Mouse (Mus musculus): ENCODE measurements around the gene Zfr2. TPM values are rescaled to one million over a fixed set of nuclear protein-coding genes. Genes with fewer than 3 reads are reported as not detected.

Gene Zfr2
- 4.0 and 8.6 TPM in 2 replicates for polyA plus RNA-seq (2012; ENCODE audit: low replicate concordance)

GRCm38 (mm10) chr10:81232580-81233225 is at the start of gene Zfr2:
TSS of gene Zfr2 (plus strand) at chr10:81233155.

GRCm38 (mm10) chr10:81183805-81184204 is 49.1 kb upstream of the Zfr2 start, which contains the start of gene 4930442H23Rik:
TSS of gene 4930442H23Rik (minus strand) at chr10:81183849.

GRCm38 (mm10) chr10:81201807-81202758 is 30.9 kb upstream of the Zfr2 start, which contains the start of gene Nmrk2:
TSS of gene Nmrk2 (minus strand) at chr10:81202051.

GRCm38 (mm10) chr10:81230438-81231332 is 2.3 kb upstream of the Zfr2 start, which contains the start of gene Atcay:
TSS of gene Atcay (minus strand) at chr10:81230833.

GRCm38 (mm10) chr10:81252424-81253419 is 19.8 kb downstream of the Zfr2 start, which contains the start of gene Matk:
TSS of gene Matk (plus strand) at chr10:81252935.

GRCm38 (mm10) chr10:81266211-81267105 is 33.5 kb downstream of the Zfr2 start, which contains the start of the genes Mrpl54 and Apba3:
TSS of gene Mrpl54 (minus strand) at chr10:81266934.
TSS of gene Apba3 (plus strand) at chr10:81266960.

GRCm38 (mm10) chr10:81291511-81292104 is 58.7 kb downstream of the Zfr2 start, which contains the start of gene Tjp3:
TSS of gene Tjp3 (minus strand) at chr10:81291581.

GRCm38 (mm10) chr10:81292554-81293333 is 59.8 kb downstream of the Zfr2 start, which contains the start of gene Pip5k1c:
TSS of gene Pip5k1c (plus strand) at chr10:81292963.

Other genes with a start within 250 kb of the Zfr2 start
- 0.51 and 0.75 TPM in 2 replicates for gene Gng7, start 218.2 kb upstream of the Zfr2 start, polyA plus RNA-seq (2012; ENCODE audit: low replicate concordance)
- not detected in 2 replicates for gene Diras1, start 207.5 kb upstream of the Zfr2 start, polyA plus RNA-seq (2012; ENCODE audit: low replicate concordance)
- gene Slc39a3, start 195.7 kb upstream of the Zfr2 start, polyA plus RNA-seq (2012; ENCODE audit: low replicate concordance): 20.4 and 23.3 TPM in 2 replicates
- 104 and 170 TPM in 2 replicates for gene Sgta, start 173.0 kb upstream of the Zfr2 start, polyA plus RNA-seq (2012; ENCODE audit: low replicate concordance)
- 20.3 and 22.9 TPM in 2 replicates for gene Thop1, start 163.1 kb upstream of the Zfr2 start, polyA plus RNA-seq (2012; ENCODE audit: low replicate concordance)
- gene Creb3l3, start 134.3 kb upstream of the Zfr2 start, polyA plus RNA-seq (2012; ENCODE audit: low replicate concordance): 0.24 and 0.30 TPM in 2 replicates
- 241 and 608 TPM in 2 replicates for gene Map2k2, start 127.2 kb upstream of the Zfr2 start, polyA plus RNA-seq (2012; ENCODE audit: low replicate concordance)
- gene Zbtb7a, start 97.9 kb upstream of the Zfr2 start, polyA plus RNA-seq (2012; ENCODE audit: low replicate concordance): 198 and 333 TPM in 2 replicates
- gene Pias4, start 65.2 kb upstream of the Zfr2 start, polyA plus RNA-seq (2012; ENCODE audit: low replicate concordance): 72.6 and 164 TPM in 2 replicates
- 495 and 2,413 TPM in 2 replicates for gene Eef2, start 56.5 kb upstream of the Zfr2 start, polyA plus RNA-seq (2012; ENCODE audit: low replicate concordance)
- 53.4 and 152 TPM in 2 replicates for gene Dapk3, start 50.1 kb upstream of the Zfr2 start, polyA plus RNA-seq (2012; ENCODE audit: low replicate concordance)
- 0.09 TPM in 1 of 2 replicates, not detected in the other for gene 4930442H23Rik, start 49.3 kb upstream of the Zfr2 start, polyA plus RNA-seq (2012; ENCODE audit: low replicate concordance)
- gene Nmrk2, start 31.1 kb upstream of the Zfr2 start, polyA plus RNA-seq (2012; ENCODE audit: low replicate concordance): not detected in 2 replicates
- gene Atcay, start 2.3 kb upstream of the Zfr2 start, polyA plus RNA-seq (2012; ENCODE audit: low replicate concordance): 0.53 and 0.94 TPM in 2 replicates
- 31.4 and 107 TPM in 2 replicates for gene Matk, start 19.8 kb downstream of the Zfr2 start, polyA plus RNA-seq (2012; ENCODE audit: low replicate concordance)
- gene Mrpl54, start 33.8 kb downstream of the Zfr2 start, polyA plus RNA-seq (2012; ENCODE audit: low replicate concordance): 314 and 329 TPM in 2 replicates
- 70.4 and 133 TPM in 2 replicates for gene Apba3, start 33.8 kb downstream of the Zfr2 start, polyA plus RNA-seq (2012; ENCODE audit: low replicate concordance)
- 15.0 and 35.0 TPM in 2 replicates for gene Tjp3, start 58.4 kb downstream of the Zfr2 start, polyA plus RNA-seq (2012; ENCODE audit: low replicate concordance)
- gene Pip5k1c, start 59.8 kb downstream of the Zfr2 start, polyA plus RNA-seq (2012; ENCODE audit: low replicate concordance): 245 and 665 TPM in 2 replicates
- 60.3 and 77.6 TPM in 2 replicates for gene Cactin, start 87.9 kb downstream of the Zfr2 start, polyA plus RNA-seq (2012; ENCODE audit: low replicate concordance)
- 29.6 and 30.6 TPM in 2 replicates for gene Tbxa2r, start 95.6 kb downstream of the Zfr2 start, polyA plus RNA-seq (2012; ENCODE audit: low replicate concordance)
- gene Gipc3, start 110.1 kb downstream of the Zfr2 start, polyA plus RNA-seq (2012; ENCODE audit: low replicate concordance): 3.1 and 6.9 TPM in 2 replicates
- gene Hmg20b, start 117.3 kb downstream of the Zfr2 start, polyA plus RNA-seq (2012; ENCODE audit: low replicate concordance): 184 and 481 TPM in 2 replicates
- 20.8 and 31.1 TPM in 2 replicates for gene Mfsd12, start 124.3 kb downstream of the Zfr2 start, polyA plus RNA-seq (2012; ENCODE audit: low replicate concordance)
- gene 4930404N11Rik, start 132.7 kb downstream of the Zfr2 start, polyA plus RNA-seq (2012; ENCODE audit: low replicate concordance): 11.6 and 18.6 TPM in 2 replicates
- 48.1 and 72.7 TPM in 2 replicates for gene Fzr1, start 145.4 kb downstream of the Zfr2 start, polyA plus RNA-seq (2012; ENCODE audit: low replicate concordance)
- 76.4 and 107 TPM in 2 replicates for gene Dohh, start 151.3 kb downstream of the Zfr2 start, polyA plus RNA-seq (2012; ENCODE audit: low replicate concordance)
- 1.2 and 4.2 TPM in 2 replicates for gene Gm48551, start 151.3 kb downstream of the Zfr2 start, polyA plus RNA-seq (2012; ENCODE audit: low replicate concordance)
- 8.9 and 18.4 TPM in 2 replicates for gene Gm48552, start 155.8 kb downstream of the Zfr2 start, polyA plus RNA-seq (2012; ENCODE audit: low replicate concordance)
- 3.0 and 3.7 TPM in 2 replicates for gene Smim24, start 159.9 kb downstream of the Zfr2 start, polyA plus RNA-seq (2012; ENCODE audit: low replicate concordance)
- 136 and 414 TPM in 2 replicates for gene Nfic, start 222.5 kb downstream of the Zfr2 start, polyA plus RNA-seq (2012; ENCODE audit: low replicate concordance)
- gene Celf5, start 249.6 kb downstream of the Zfr2 start, polyA plus RNA-seq (2012; ENCODE audit: low replicate concordance): 0.16 and 0.55 TPM in 2 replicates

All from hematopoietic multipotent progenitor cell, adult 10-12 weeks (in vitro differentiated cells).